Mouse (Mus musculus) midbrain, postnatal 0 days (tissue): ENCODE results near the gene Crls1. TPM values are rescaled to one million over a fixed set of nuclear protein-coding genes. Genes with fewer than 3 reads are reported as not detected.

Experiments used
- ATAC-seq: fragments of 200-750 bp; cut with Nextera tagmentation; 2 replicates; pipeline ENCODE4 v1.8.0; 2017; ENCODE audit warnings: moderate number of reproducible peaks, mild to moderate bottlenecking, moderate TSS enrichment, moderate library complexity; ENCODE audit not compliant: low FRiP score
- DNase-seq: peaks from one replicate; pipeline ENCODE4 v3.0.0-alpha.2; 2015; ENCODE audit warnings: low spot score
- H3K27ac ChIP-seq: fragments of 300-500 bp; sonication (generic); 2 replicates; pipeline ENCODE4 v1.5.1; 2014; ENCODE audit warnings: low read depth, mild to moderate bottlenecking, low read length, mixed read lengths
- H3K27me3 ChIP-seq: fragments of 300-500 bp; sonication (generic); 2 replicates; pipeline ENCODE4 v1.6.1; 2014; ENCODE audit warnings: low read length, control low read depth, mixed read lengths; ENCODE audit not compliant: insufficient read depth
- H3K36me3 ChIP-seq: fragments of 300-500 bp; sonication (generic); 2 replicates; pipeline ENCODE4 v1.6.1; 2014; ENCODE audit warnings: low read length, control low read depth, mixed read lengths; ENCODE audit not compliant: insufficient read depth
- H3K4me1 ChIP-seq: fragments of 300-500 bp; sonication (generic); 2 replicates; pipeline ENCODE4 v1.6.1; 2014; ENCODE audit warnings: mild to moderate bottlenecking, control low read depth, antibody characterized with exemption, low read length, mixed read lengths; ENCODE audit not compliant: insufficient read depth
- H3K4me2 ChIP-seq: fragments of 300-500 bp; sonication (generic); 2 replicates; pipeline ENCODE4 v1.6.1; 2014; ENCODE audit warnings: low read depth, mild to moderate bottlenecking, low read length, mixed read lengths; ENCODE audit not compliant: poor library complexity, severe bottlenecking
- H3K4me3 ChIP-seq: fragments of 300-500 bp; sonication (generic); 2 replicates; pipeline ENCODE4 v1.5.1; 2014; ENCODE audit warnings: low read depth, mild to moderate bottlenecking, low read length, moderate library complexity
- H3K9ac ChIP-seq: fragments of 300-500 bp; sonication (generic); replicated peaks from 2 replicates; pipeline ENCODE4 v1.6.1; 2014; ENCODE audit warnings: mild to moderate bottlenecking, low read length, moderate library complexity, mixed read lengths; ENCODE audit not compliant: poor library complexity, severe bottlenecking
- H3K9me3 ChIP-seq: fragments of 300-500 bp; sonication (generic); 2 replicates; pipeline ENCODE4 v1.6.1; 2016; ENCODE audit warnings: low read length, control low read depth
- CTCF ChIP-seq: IDR thresholded peaks from 2 replicates; pipeline ENCODE4 v1.5.1; 2016; ENCODE audit warnings: antibody characterized with exemption, mild to moderate bottlenecking
- WGBS: fragments of 180-500 bp; shearing (Covaris S2); extraction: QIAGEN DNeasy Blood & Tissue Kit; methylation state at CpG from one replicate; pipeline ENCODE4 v1.1.7; 2014; 5-methylcytosine and 5-hydroxymethylcytosine counted together
- polyA plus RNA-seq: library from polyadenylated mRNA; unstranded; fragments of >200 nt; fragmentation: Nextera tagmentation; extraction: Ambion mirVana; gene quantifications from 2 replicates; pipeline ENCODE4 v1.2.1, GENCODE M21; 2015
- total RNA-seq: library from RNA; depleted of rRNA; stranded (reverse); fragments of >200 nt; gene quantifications from 2 replicates; pipeline ENCODE4 v1.2.3, GENCODE M21; 2014

Gene Crls1
- total and polyA plus RNA-seq, 2 experiments from 2014 or later = 19.7 to 53.9 TPM

DNA sequence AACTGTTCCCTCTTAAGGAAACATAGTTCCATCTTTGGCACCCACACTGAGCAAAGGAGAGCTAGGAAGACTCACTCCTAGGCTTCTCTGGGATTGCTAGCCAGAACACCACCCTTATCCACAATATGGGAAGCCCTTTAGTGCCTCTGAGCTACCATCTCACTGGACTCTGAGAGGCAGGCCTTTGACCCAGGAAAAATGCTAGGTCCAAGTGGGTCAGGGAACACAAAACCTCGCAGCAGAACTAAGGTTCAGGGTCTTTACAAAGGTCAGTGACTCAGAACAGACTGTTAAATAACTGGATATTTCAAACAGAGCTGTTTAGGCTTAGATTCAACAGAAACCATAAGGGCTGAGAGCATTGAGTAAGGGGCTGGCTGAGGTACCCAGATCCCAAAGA, 30.5 kb downstream of the Crls1 start:
- H3K27ac ChIP-seq = no peak overlapping the region
- no peak for TF ChIP-seq CTCF
- no peak overlapping the region for H3K4me2 ChIP-seq
- 56% methylated on average over 1 of the region's 1 CpGs for WGBS
- no peak overlapping the region for H3K9ac ChIP-seq
- no peak overlapping the region for H3K4me3 ChIP-seq
- no peak for DNase-seq
- H3K36me3 ChIP-seq = no peaks in the 10 kb centered on the region
- H3K4me1 ChIP-seq = 0 out of 2 replicates have a peak, but pooled peaks cover 3% of the 10 kb centered on the region
- no peaks in the 10 kb centered on the region for H3K9me3 ChIP-seq
- peaks cover 30% of the 10 kb centered on the region for H3K27me3 ChIP-seq
- ATAC-seq = no peak

DNA sequence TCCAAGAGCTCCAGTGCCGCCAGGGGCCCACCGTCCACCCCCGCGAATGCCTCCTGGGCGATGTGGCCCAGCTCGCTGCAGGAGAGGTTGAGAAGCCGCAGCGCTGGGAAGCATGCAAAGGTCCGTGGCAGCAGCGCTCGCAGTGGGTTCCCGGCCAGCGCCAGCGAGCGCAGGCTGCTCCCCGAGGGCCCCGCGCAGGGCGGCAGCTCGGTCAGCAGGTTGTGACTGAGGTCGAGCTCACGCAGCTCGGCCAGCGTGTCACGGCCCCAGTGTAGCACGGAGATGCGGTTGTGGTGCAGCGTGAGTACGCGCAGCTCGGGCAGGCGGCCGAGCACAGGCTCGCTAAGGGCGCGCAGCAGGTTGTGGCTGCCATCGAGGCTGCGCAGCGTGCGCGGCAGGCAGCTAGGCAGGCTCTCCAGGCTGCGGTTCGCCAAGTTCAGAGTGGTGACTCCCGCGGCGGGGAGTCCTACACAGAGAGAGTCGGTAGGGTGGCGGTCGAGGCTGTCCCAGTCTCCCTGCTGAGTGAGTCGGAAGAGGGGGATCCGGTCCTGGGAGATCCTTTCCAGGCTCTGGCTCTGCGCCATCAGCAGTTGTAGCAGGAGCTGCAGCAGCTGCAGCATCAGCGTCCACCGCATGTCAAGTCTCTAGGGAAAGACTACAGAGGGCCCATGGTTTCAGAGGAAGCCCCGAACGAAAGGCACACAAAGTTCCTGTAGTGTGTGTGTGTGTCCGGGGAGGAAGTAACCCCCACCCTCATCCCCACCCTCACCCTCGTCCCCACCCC, 33.0 kb downstream of the Crls1 start:
- H3K27ac ChIP-seq = no peak overlapping the region
- DNase-seq = peak; percentile 73
- TF ChIP-seq CTCF = no peak
- 0 out of 2 replicates have a peak, but pooled peaks cover 3% of the 10 kb centered on the region for H3K4me1 ChIP-seq
- peak overlapping the region; percentile 65 for H3K4me2 ChIP-seq
- H3K9ac ChIP-seq = peak overlapping the region; percentile 55
- ATAC-seq = peak; percentile 74
- under 1% methylated on average over 57 of the region's 58 CpGs for WGBS
- peak overlapping the region; percentile 56 for H3K4me3 ChIP-seq
- H3K27me3 ChIP-seq = peaks cover 31% of the 10 kb centered on the region
- H3K36me3 ChIP-seq = no peaks in the 10 kb centered on the region
- H3K9me3 ChIP-seq = no peaks in the 10 kb centered on the region

GRCm38 (mm10) chr2:132880844-132881645, 34.6 kb downstream of the Crls1 start, which contains the start of gene Lrrn4:
TSS of gene Lrrn4 (minus strand) at chr2:132880891.
- Histone ChIP-seq H3K4me3 (peak within 1 kb of the TSS; percentile 56), H3K4me1 (0 out of 2 replicates have a peak, but pooled peaks cover 3% of the 10 kb centered on the region), H3K27me3 (peaks cover 31% of the 10 kb centered on the region), H3K27ac (no peak within 1 kb of the TSS), H3K9me3 (no peaks in the 10 kb centered on the region), H3K9ac (peak within 1 kb of the TSS; percentile 55; the same call in 1 of the 2 replicates), H3K4me2 (peak within 1 kb of the TSS; percentile 65), H3K36me3 (no peaks in the 10 kb centered on the region)
- WGBS = 10% methylated on average over 12 of the region's 12 CpGs
- DNase-seq (no peak), ATAC-seq (no peak)
- TF ChIP-seq CTCF = no peak

DNA sequence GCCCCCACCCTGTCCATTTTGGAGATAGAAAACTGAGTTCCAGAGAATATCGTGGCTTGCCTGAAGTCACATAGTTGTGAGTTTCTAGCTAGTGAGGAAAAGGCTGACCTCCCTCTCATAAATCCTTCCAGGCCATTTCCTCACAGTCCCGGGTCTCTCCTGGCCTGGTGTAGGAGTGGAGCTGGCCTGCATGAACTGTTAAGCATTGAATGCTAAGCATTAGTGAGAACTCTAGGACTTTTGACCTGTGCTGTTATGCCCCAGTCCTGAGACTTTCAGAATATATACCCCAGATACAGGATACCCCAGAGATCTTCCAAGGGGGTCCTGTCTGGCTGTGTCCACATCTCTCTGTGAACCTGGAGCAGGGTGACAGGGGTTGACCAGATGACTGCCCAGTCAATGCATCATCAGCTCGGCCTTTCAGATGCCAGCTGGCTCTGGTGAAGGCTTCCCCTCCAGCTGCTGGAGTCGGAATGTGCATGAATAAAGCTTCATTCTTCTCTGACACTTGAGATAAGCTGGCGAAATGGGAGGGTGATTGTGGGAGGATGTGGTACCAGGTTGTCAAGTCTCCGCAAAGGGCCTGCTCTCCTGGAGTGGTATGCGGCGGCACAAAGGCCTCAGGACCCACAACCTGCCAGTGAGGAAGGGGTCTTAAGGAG, 38.0 kb downstream of the Crls1 start:
- Histone ChIP-seq H3K9ac (no peak overlapping the region), H3K4me2 (no peak overlapping the region), H3K4me1 (no peaks in the 10 kb centered on the region), H3K36me3 (no peaks in the 10 kb centered on the region), H3K4me3 (no peak overlapping the region), H3K27me3 (peaks cover 16% of the 10 kb centered on the region), H3K27ac (no peak overlapping the region), H3K9me3 (no peaks in the 10 kb centered on the region)
- WGBS = 85% methylated on average over 8 of the region's 8 CpGs
- no peak for TF ChIP-seq CTCF
- ATAC-seq (no peak), DNase-seq (no peak)

DNA sequence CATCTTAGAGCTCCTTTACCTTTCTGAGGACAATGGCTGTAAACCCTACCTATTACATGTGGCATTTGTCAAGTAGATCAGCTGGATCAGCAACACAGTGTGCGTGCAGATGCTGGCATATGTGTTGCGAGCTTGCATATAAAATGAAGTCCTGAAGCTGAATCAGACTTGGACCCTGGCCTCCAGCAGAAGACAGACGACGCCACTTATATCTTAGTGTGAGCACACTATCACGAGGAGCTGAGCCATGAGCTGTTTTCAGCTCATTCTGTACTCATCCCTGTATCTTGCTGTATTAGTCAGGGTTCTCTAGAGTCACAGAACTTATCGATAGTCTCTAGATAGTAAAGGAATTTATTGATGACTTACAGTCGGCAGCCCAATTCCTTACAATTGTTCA, 38.8 kb downstream of the Crls1 start:
- no peaks in the 10 kb centered on the region for H3K4me1 ChIP-seq
- no peak for TF ChIP-seq CTCF
- no peaks in the 10 kb centered on the region for H3K9me3 ChIP-seq
- no peak overlapping the region for H3K9ac ChIP-seq
- no peak overlapping the region for H3K4me3 ChIP-seq
- DNase-seq (no peak), ATAC-seq (no peak)
- WGBS = 94% methylated on average over 7 of the region's 7 CpGs
- no peak overlapping the region for H3K27ac ChIP-seq
- H3K36me3 ChIP-seq = no peaks in the 10 kb centered on the region
- no peak overlapping the region for H3K4me2 ChIP-seq
- H3K27me3 ChIP-seq = peaks cover 15% of the 10 kb centered on the region
